Mouse (Mus musculus): ENCODE measurements at regions not wholly inside any gene's neighbourhood (a gene's known extent, or its start where the extent isn't known, plus 50 kb on each side); places are given as distances from the start of the nearest gene placed in this dataset.
"Not testable (repeated sequence)": the region's sequence is repeated elsewhere in the genome, so short reads cannot be mapped to it uniquely, and the experiment has no call there.

DNA sequence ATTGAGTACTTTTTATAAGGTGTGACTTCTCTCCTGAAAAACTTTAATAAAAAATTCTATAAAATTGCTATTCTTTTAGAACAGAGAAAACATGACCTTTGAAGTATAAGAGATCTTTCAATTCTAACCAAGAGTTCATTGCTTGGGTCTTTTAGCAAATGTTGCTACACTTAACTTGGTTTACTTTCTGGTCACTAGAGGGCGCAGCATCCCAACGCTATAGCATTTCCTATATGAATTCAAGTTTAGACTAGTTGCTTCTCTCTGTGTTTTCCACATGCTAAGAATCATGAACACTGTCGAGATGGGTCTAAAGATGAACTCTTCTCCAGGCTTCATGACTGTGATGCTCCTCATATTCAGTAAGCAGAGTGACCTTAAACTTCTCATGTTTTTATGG lies 544.3 kb downstream of the Dad1 start:
- not testable (repeated sequence) for ATAC-seq (ENCODE audit: insufficient number of reproducible peaks, insufficient read depth, low FRiP score, low TSS enrichment, low read depth); H3K36me3 ChIP-seq; H3K27ac ChIP-seq; H3K27me3 ChIP-seq; H3K4me2 ChIP-seq; H3K9ac ChIP-seq (replicated peaks); H3K4me3 ChIP-seq (replicated peaks); H3K4me1 ChIP-seq (replicated peaks); H3K9me3 ChIP-seq
- 12% methylated on average over 3 of the region's 3 CpGs for WGBS

DNA sequence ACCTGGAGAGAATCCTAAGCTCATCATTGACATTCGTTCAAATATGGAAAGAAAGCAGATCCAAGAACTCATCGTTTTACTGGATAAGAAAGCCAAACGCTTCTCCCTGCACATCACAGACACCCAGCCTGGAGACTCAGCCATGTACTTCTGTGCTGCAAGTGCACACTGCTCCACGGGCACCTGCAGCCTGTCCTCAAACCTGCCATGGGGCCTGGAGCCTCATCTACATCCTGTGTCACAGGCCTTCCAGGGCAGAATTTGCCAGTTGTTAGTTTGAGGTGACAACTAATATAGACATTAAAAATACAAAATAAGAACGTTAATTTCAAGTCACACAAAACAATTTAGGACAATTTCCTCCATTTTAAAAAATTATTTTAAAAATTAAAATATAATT lies 549.6 kb downstream of the Dad1 start:
- WGBS: 83% methylated on average over 5 of the region's 5 CpGs

DNA sequence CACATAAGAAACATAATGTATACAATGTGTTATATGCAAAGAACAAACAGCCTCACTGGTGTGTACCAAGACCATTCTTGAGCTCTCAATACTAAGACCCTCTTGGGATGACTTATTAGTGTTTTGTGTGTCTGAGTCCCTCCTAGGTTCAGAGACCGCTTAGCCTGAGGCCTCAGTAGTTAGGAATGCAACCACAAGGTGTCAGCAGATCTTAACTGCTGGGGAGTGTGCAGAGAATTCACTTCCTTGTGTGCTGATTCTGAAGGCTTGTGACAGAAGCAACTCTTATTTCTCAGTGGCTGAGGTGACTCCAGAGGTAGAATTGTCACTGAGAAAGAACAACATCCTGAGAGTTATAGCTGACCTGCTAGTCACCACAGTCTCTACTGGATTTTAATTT lies 550.3 kb downstream of the Dad1 start:
- not testable (repeated sequence) for H3K4me3 ChIP-seq (replicated peaks); ATAC-seq (ENCODE audit: insufficient number of reproducible peaks, insufficient read depth, low FRiP score, low TSS enrichment, low read depth); H3K9me3 ChIP-seq; H3K27ac ChIP-seq; H3K9ac ChIP-seq (replicated peaks); H3K4me2 ChIP-seq; H3K27me3 ChIP-seq; H3K36me3 ChIP-seq; H3K4me1 ChIP-seq (replicated peaks)
- 29% methylated on average over 1 of the region's 1 CpGs for WGBS

More for the DNA sequence above, 549.6 kb downstream of the Dad1 start:
- H3K4me1 ChIP-seq (replicated peaks); H3K27me3 ChIP-seq; H3K27ac ChIP-seq; H3K4me3 ChIP-seq (replicated peaks); H3K4me2 ChIP-seq; H3K9ac ChIP-seq (replicated peaks); H3K36me3 ChIP-seq; H3K9me3 ChIP-seq; ATAC-seq (ENCODE audit: insufficient number of reproducible peaks, insufficient read depth, low FRiP score, low TSS enrichment, low read depth): not testable (repeated sequence)

DNA sequence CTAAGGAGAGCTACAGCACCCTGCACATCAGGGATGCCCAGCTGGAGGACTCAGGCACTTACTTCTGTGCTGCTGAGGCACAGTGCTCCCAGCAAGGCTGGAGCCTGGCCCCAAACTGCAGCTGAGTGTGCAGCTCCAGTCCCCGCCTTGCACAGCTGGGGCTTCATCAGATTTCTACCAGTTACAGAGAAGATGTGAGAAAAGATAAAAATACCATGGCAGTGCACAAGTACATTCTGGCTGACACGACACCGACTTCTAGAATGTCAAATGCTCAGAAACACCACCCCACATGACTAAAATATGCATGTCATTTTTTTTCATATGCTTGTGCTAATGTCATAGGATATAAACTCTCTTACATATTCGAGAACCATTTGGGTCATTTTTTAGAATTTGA lies 569.8 kb downstream of the Dad1 start:
- not testable (repeated sequence) for H3K27ac ChIP-seq; H3K4me3 ChIP-seq (replicated peaks); H3K27me3 ChIP-seq; H3K4me2 ChIP-seq; H3K9ac ChIP-seq (replicated peaks); H3K4me1 ChIP-seq (replicated peaks); ATAC-seq (ENCODE audit: insufficient number of reproducible peaks, insufficient read depth, low FRiP score, low TSS enrichment, low read depth); H3K36me3 ChIP-seq; H3K9me3 ChIP-seq
- 79% methylated on average over 4 of the region's 4 CpGs for WGBS

DNA sequence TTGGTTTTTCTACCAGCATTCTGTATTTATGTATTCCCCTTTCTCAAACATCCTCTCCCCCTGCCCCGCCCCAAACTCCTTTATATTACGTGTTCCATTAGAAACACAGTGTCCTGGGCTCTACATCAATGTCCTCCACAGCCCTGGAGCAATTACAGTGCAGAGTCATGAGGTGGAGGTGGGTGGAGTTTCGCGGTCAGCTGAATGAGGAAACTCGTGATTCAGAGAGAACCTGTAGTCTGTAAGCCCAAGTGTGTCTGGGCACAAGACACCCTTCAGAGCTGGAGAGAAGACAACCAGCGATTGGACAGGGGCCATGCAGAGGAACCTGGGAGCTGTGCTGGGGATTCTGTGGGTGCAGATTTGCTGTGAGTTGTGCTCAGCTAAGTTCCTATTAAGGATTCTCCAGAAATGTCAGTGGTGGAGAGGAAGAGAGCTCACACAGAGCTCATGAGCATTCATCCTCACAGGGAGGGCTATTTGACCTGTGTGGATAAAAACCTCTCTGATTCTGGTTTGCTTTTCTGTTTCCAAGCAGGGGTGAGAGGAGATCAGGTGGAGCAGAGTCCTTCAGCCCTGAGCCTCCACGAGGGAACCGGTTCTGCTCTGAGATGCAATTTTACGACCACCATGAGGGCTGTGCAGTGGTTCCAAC lies 570.4 kb downstream of the Dad1 start:
- H3K9ac ChIP-seq (replicated peaks); H3K36me3 ChIP-seq; H3K9me3 ChIP-seq; ATAC-seq (ENCODE audit: insufficient number of reproducible peaks, insufficient read depth, low FRiP score, low TSS enrichment, low read depth); H3K4me3 ChIP-seq (replicated peaks); H3K4me1 ChIP-seq (replicated peaks); H3K27me3 ChIP-seq; H3K27ac ChIP-seq; H3K4me2 ChIP-seq: not testable (repeated sequence)
- 74% methylated on average over 9 of the region's 9 CpGs for WGBS

DNA sequence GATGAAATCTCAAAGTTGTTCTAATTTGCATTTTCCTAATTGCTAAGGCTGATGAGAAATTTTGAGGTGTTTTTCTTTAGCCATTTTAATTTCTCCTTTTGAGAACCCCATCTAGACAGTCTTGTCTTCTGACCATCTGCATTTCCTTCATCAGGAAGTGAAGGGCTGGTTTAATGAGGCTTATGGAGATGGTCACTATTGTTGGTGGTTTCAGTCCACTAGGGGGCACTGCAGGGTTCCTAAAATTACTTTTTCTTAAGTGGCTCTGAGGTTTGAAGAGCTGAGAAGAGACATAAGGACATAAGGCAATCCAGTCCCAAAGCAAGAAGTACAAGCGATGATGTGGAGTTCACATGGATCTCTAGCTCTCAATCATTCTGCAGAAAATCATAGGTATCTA lies 571.2 kb downstream of the Dad1 start:
- H3K36me3 ChIP-seq; H3K4me3 ChIP-seq (replicated peaks); H3K4me1 ChIP-seq (replicated peaks); H3K4me2 ChIP-seq; H3K27ac ChIP-seq; H3K9me3 ChIP-seq; ATAC-seq (ENCODE audit: insufficient number of reproducible peaks, insufficient read depth, low FRiP score, low TSS enrichment, low read depth); H3K9ac ChIP-seq (replicated peaks); H3K27me3 ChIP-seq: not testable (repeated sequence)
- WGBS: 97% methylated on average over 1 of the region's 1 CpGs

DNA sequence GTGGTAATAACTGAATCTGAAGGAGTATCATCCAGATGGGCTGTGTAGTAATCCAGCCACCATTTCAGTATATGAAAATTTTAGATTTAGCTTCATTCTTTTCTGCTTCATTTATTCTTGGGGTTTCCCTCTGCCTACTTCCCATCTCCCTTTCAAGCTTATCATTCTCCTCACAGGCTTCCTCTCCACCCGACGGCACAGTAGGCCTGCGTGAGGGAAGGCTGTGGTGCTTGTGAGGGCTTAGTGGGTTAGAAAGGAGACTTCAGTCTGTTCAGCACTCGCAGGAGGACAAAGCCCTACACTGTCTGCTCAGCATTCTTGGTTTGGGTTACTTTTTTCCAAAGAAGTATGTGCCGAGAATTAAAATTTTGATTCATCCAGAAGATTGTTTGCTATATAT lies 572.6 kb downstream of the Dad1 start:
- 86% methylated on average over 5 of the region's 5 CpGs for WGBS
- H3K9me3 ChIP-seq; ATAC-seq (ENCODE audit: insufficient number of reproducible peaks, insufficient read depth, low FRiP score, low TSS enrichment, low read depth); H3K9ac ChIP-seq (replicated peaks); H3K4me3 ChIP-seq (replicated peaks); H3K27ac ChIP-seq; H3K27me3 ChIP-seq; H3K4me1 ChIP-seq (replicated peaks); H3K36me3 ChIP-seq; H3K4me2 ChIP-seq: not testable (repeated sequence)

DNA sequence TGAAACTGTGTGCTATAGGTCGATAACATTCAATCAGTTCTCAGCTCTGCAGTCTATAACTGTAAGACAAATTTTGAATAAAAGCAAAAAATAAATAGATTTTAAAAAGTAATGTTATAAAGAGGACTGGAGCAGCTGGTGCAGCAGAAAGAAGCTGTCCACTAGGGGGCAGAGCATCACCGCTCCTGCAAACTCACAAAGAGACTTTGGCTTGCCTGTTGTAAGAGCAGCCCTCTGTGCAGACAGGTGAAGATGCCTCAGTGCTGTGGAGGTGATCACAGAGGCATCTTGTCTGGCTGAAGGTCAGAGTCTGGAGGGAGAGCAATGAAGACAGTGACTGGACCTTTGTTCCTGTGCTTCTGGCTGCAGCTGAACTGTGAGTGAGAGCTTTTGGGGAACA lies 588.2 kb downstream of the Dad1 start:
- not testable (repeated sequence) for ATAC-seq (ENCODE audit: insufficient number of reproducible peaks, insufficient read depth, low FRiP score, low TSS enrichment, low read depth); H3K4me1 ChIP-seq (replicated peaks)
- WGBS: 21% methylated on average over 2 of the region's 2 CpGs

DNA sequence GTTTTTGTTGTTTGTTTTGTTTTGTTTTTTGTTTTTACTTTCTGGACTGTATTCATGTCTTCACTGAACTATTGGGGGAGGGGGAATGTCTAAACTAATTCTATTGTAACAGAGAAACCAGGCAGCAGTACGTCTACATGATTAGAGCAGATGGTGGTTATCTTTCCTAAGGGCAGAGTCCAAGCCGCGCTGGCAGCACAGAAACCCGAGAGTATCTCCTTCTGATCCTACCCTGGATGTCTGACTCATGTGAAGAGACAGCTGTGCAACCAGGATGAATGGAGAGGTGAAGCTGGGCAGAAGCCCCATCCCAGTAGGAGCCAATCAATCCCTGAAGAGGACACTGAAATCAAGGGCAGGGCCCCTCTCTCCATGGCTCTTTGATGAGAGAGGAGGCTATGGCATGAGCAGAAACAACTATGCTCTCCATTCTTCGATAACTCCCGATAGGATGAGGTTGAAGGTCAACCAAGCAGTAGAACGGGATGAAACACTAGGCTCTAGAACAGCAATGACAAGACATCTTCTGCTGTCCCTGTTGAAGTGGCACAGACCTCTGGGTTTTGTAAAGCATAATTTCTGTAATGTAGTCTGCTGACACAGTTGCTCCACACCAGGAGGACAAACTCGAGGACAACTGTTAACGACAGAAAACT lies 591.1 kb downstream of the Dad1 start:
- H3K36me3 ChIP-seq; ATAC-seq (ENCODE audit: insufficient number of reproducible peaks, insufficient read depth, low FRiP score, low TSS enrichment, low read depth); H3K4me2 ChIP-seq; H3K27ac ChIP-seq; H3K4me3 ChIP-seq (replicated peaks); H3K9ac ChIP-seq (replicated peaks); H3K4me1 ChIP-seq (replicated peaks); H3K27me3 ChIP-seq; H3K9me3 ChIP-seq: not testable (repeated sequence)
- WGBS: 89% methylated on average over 9 of the region's 9 CpGs

More for the DNA sequence above, 588.2 kb downstream of the Dad1 start:
- not testable (repeated sequence) for H3K27ac ChIP-seq; H3K9me3 ChIP-seq; H3K27me3 ChIP-seq; H3K36me3 ChIP-seq; H3K4me3 ChIP-seq (replicated peaks); H3K4me2 ChIP-seq; H3K9ac ChIP-seq (replicated peaks)

DNA sequence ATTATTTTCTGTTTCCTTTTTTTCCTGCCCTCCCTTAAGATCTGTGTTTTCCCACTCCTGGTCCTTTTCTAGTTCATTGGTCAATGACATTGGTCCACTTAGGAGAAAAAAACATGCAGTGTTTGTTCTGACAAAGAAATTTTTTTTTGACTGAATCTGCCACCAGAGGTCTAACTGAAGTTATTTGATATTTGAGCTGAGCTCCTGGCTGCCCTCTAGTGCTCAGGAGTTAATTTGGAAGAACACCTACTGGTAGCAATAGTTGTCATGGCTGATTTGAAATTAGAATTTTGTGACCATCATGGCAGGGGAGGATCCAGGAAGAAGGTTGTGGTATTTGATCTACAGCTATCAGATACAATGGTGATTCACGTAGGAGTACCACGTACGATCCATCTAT lies 599.2 kb downstream of the Dad1 start:
- H3K4me1 ChIP-seq (replicated peaks); H3K9ac ChIP-seq (replicated peaks); ATAC-seq (ENCODE audit: insufficient number of reproducible peaks, insufficient read depth, low FRiP score, low TSS enrichment, low read depth); H3K27me3 ChIP-seq; H3K9me3 ChIP-seq; H3K4me3 ChIP-seq (replicated peaks); H3K36me3 ChIP-seq; H3K4me2 ChIP-seq; H3K27ac ChIP-seq: not testable (repeated sequence)
- 84% methylated on average over 3 of the region's 3 CpGs for WGBS

DNA sequence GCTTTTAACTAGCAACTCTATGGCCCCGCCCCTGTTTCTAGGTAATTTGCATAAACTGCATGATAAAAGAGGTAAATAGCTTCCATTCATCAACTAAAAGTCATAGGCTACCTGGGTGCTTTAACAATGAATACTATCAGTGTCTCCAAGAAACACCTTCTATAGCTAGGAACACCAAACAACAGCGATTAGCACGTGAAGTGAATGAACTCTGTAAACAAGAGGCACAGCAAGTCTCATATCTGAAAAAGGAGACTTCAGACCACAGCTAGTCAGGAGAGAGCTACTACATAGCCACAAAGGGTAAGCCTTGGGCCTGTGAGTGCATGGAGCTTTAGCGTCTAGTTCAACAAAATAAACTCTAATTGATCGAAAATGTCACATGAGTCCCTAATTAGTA lies 602.8 kb downstream of the Dad1 start:
- not testable (repeated sequence) for H3K4me3 ChIP-seq (replicated peaks); ATAC-seq (ENCODE audit: insufficient number of reproducible peaks, insufficient read depth, low FRiP score, low TSS enrichment, low read depth); H3K27me3 ChIP-seq; H3K9me3 ChIP-seq; H3K9ac ChIP-seq (replicated peaks); H3K36me3 ChIP-seq; H3K4me1 ChIP-seq (replicated peaks); H3K27ac ChIP-seq; H3K4me2 ChIP-seq
- 59% methylated on average over 5 of the region's 5 CpGs for WGBS

DNA sequence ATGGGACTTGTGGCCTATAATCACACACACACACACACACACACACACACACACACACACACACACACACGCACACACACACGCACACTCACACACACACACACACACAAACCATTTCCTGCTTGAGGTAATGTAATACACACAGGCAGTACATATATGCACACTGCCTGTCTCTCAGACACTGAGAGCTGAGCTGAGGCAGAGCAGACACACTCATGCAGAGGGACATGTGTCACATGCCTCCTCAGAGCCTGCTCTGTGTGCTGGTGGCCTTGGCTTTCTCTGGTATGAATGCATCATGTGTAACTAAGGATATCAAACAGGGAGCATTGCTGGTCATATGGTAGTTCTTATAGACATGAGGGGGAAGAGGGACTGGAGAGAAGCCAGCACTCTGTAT lies 604.7 kb downstream of the Dad1 start:
- H3K4me1 ChIP-seq (replicated peaks); H3K36me3 ChIP-seq; H3K4me3 ChIP-seq (replicated peaks); ATAC-seq (ENCODE audit: insufficient number of reproducible peaks, insufficient read depth, low FRiP score, low TSS enrichment, low read depth); H3K9me3 ChIP-seq; H3K27me3 ChIP-seq; H3K4me2 ChIP-seq; H3K27ac ChIP-seq; H3K9ac ChIP-seq (replicated peaks): not testable (repeated sequence)
- 79% methylated on average over 2 of the region's 2 CpGs for WGBS
